Mouse (Mus musculus) neural tube, embryonic 11.5 days (tissue): ENCODE measurements around the gene Zdhhc15. TPM values are rescaled to one million over a fixed set of nuclear protein-coding genes. Genes with fewer than 3 reads are reported as not detected.

Source experiments
- polyA plus RNA-seq: library from polyadenylated mRNA; unstranded; fragments of >200 nt; fragmentation: Nextera tagmentation; extraction: Ambion mirVana; gene quantifications from 2 replicates; pipeline ENCODE4 v1.2.1, GENCODE M21; 2014

The Zdhhc15 gene
- polyA plus RNA-seq, 1 experiment from 2014 or later, result 14.1 TPM

Other genes starting within 250 kb of the Zdhhc15 start
- gene Uprt, start 188.2 kb downstream of the Zdhhc15 start, polyA plus RNA-seq, result 1.8 TPM in 2 replicates
- 5.0 and 6.8 TPM in 2 replicates for gene Magee2, start 186.2 kb upstream of the Zdhhc15 start, polyA plus RNA-seq